Mouse (Mus musculus) bone marrow macrophage, adult 2 months (primary cell): ENCODE results near the gene Cd63.

Experiments used
- CTCF ChIP-seq: IDR thresholded peaks from 2 replicates; pipeline ENCODE4 v1.5.1; 2012; ENCODE audit warnings: low read depth, mild to moderate bottlenecking, low read length, moderate library complexity
- POLR2A ChIP-seq: IDR thresholded peaks from 2 replicates; pipeline ENCODE4 v1.6.1; 2012; ENCODE audit warnings: mild to moderate bottlenecking, low read depth, low read length, borderline replicate concordance

DNA sequence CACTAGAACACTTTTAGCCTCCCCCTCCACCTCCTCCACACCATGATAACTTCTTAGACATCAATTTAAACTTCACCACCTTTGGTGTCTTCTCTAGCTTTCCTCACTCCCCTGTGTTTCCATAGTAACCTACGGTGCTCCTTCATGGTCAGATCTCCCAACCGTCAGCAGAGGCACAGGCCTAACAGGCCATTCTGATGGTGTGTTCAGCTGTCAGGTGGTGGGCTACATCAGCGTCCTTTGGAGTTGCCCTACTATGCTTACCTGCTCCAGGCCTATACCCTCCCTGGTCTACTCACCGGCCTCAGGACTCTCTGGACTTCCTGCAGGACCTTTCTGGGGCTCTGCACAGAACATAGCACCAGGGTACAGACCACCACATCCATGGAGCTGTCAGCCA lies 59.4 kb downstream of the Cd63 start:
- TF ChIP-seq CTCF (no peak), POLR2A (no peak)
